Mouse (Mus musculus): ENCODE measurements around the gene Mfsd6l. TPM values are rescaled to one million over a fixed set of nuclear protein-coding genes. Genes with fewer than 3 reads are reported as not detected.

Gene Mfsd6l
- 5.8 and 6.3 TPM in 2 replicates for polyA plus RNA-seq (2015; fragmentation: Nextera tagmentation; extraction: Ambion mirVana)

GRCm38 (mm10) chr11:68555918-68556584 lies at the start of gene Mfsd6l:
Gene Mfsd6l (plus strand): TSS chr11:68556186.
- WGBS: 10% methylated on average over 37 of the region's 37 CpGs
- ATAC-seq (peak; percentile 90), DNase-seq (ENCODE audit: low spot score) (peak; percentile 89)
- peak within 1 kb of the TSS; percentile 36 for H3K9ac ChIP-seq (replicated peaks; ENCODE audit: low read depth)
- H3K4me2 ChIP-seq (replicated peaks; ENCODE audit: low read depth, low read length): peak within 1 kb of the TSS; percentile 56
- no peaks in the 10 kb centered on the region for H3K4me1 ChIP-seq (ENCODE audit: insufficient read depth, low read depth, low read length)
- H3K27ac ChIP-seq (ENCODE audit: low read length): peak within 1 kb of the TSS; percentile 54; the same call in 1 of the 2 replicates
- H3K9me3 ChIP-seq (ENCODE audit: low read length): no peaks in the 10 kb centered on the region
- H3K36me3 ChIP-seq (ENCODE audit: insufficient read depth, low read length): no peaks in the 10 kb centered on the region
- H3K27me3 ChIP-seq (replicated peaks; ENCODE audit: insufficient read depth, low read length): no peaks in the 10 kb centered on the region
- TF ChIP-seq EP300 (IDR thresholded peaks at IDR 0.05) (no peak), CTCF (IDR thresholded peaks at IDR 0.05) (peak; percentile 82)
- peak within 1 kb of the TSS; percentile 39 for H3K4me3 ChIP-seq (ENCODE audit: low read depth, low read length)

- no peak overlapping the region for H3K27ac ChIP-seq (ENCODE audit: low read length)
- TF ChIP-seq CTCF (IDR thresholded peaks at IDR 0.05) (no peak), EP300 (IDR thresholded peaks at IDR 0.05) (no peak)
- H3K27me3 ChIP-seq (replicated peaks; ENCODE audit: insufficient read depth, low read length): no peaks in the 10 kb centered on the region
- no peak overlapping the region for H3K4me2 ChIP-seq (replicated peaks; ENCODE audit: low read depth, low read length)
- H3K4me1 ChIP-seq (ENCODE audit: insufficient read depth, low read depth, low read length): no peaks in the 10 kb centered on the region
- 79% methylated on average over 7 of the region's 7 CpGs for WGBS
- no peaks in the 10 kb centered on the region for H3K36me3 ChIP-seq (ENCODE audit: insufficient read depth, low read length)
- no peak overlapping the region for H3K4me3 ChIP-seq (ENCODE audit: low read depth, low read length)
- no peak for ATAC-seq
- DNase-seq (ENCODE audit: low spot score): no peak
- H3K9me3 ChIP-seq (ENCODE audit: low read length): no peaks in the 10 kb centered on the region
- no peak overlapping the region for H3K9ac ChIP-seq (replicated peaks; ENCODE audit: low read depth)
Measured at GRCm38 (mm10) chr11:68507246-68507645, 48.7 kb upstream of the Mfsd6l start.

GRCm38 (mm10) chr11:68508619-68509018 lies 47.4 kb upstream of the Mfsd6l start:
- Histone ChIP-seq H3K4me2 (replicated peaks; ENCODE audit: low read depth, low read length) (no peak overlapping the region), H3K4me3 (ENCODE audit: low read depth, low read length) (no peak overlapping the region), H3K9ac (replicated peaks; ENCODE audit: low read depth) (no peak overlapping the region), H3K27ac (ENCODE audit: low read length) (no peak overlapping the region), H3K27me3 (replicated peaks; ENCODE audit: insufficient read depth, low read length) (no peaks in the 10 kb centered on the region), H3K36me3 (ENCODE audit: insufficient read depth, low read length) (no peaks in the 10 kb centered on the region), H3K9me3 (ENCODE audit: low read length) (no peaks in the 10 kb centered on the region), H3K4me1 (ENCODE audit: insufficient read depth, low read depth, low read length) (no peaks in the 10 kb centered on the region)
- no peak for TF ChIP-seq CTCF (IDR thresholded peaks at IDR 0.05)
- TF ChIP-seq EP300 (IDR thresholded peaks at IDR 0.05): no peak
- ATAC-seq (no peak), DNase-seq (ENCODE audit: low spot score) (no peak)
- WGBS: 69% methylated on average over 5 of the region's 5 CpGs

GRCm38 (mm10) chr11:68509194-68509593 lies 46.8 kb upstream of the Mfsd6l start:
- Histone ChIP-seq H3K36me3 (ENCODE audit: insufficient read depth, low read length) (no peaks in the 10 kb centered on the region), H3K4me3 (ENCODE audit: low read depth, low read length) (no peak overlapping the region), H3K9me3 (ENCODE audit: low read length) (no peaks in the 10 kb centered on the region), H3K9ac (replicated peaks; ENCODE audit: low read depth) (no peak overlapping the region), H3K27ac (ENCODE audit: low read length) (no peak overlapping the region), H3K4me2 (replicated peaks; ENCODE audit: low read depth, low read length) (no peak overlapping the region), H3K27me3 (replicated peaks; ENCODE audit: insufficient read depth, low read length) (no peaks in the 10 kb centered on the region), H3K4me1 (ENCODE audit: insufficient read depth, low read depth, low read length) (no peaks in the 10 kb centered on the region)
- TF ChIP-seq CTCF (IDR thresholded peaks at IDR 0.05) (no peak), EP300 (IDR thresholded peaks at IDR 0.05) (no peak)
- ATAC-seq: no peak
- 58% methylated on average over 2 of the region's 2 CpGs for WGBS
- no peak for DNase-seq (ENCODE audit: low spot score)

GRCm38 (mm10) chr11:68513969-68514368 lies 42.0 kb upstream of the Mfsd6l start:
- TF ChIP-seq EP300 (IDR thresholded peaks at IDR 0.05) (no peak), CTCF (IDR thresholded peaks at IDR 0.05) (no peak)
- DNase-seq (ENCODE audit: low spot score): peak; percentile 51
- Histone ChIP-seq H3K36me3 (ENCODE audit: insufficient read depth, low read length) (no peaks in the 10 kb centered on the region), H3K27ac (ENCODE audit: low read length) (no peak overlapping the region), H3K27me3 (replicated peaks; ENCODE audit: insufficient read depth, low read length) (no peaks in the 10 kb centered on the region), H3K4me1 (ENCODE audit: insufficient read depth, low read depth, low read length) (no peaks in the 10 kb centered on the region), H3K9ac (replicated peaks; ENCODE audit: low read depth) (no peak overlapping the region), H3K4me2 (replicated peaks; ENCODE audit: low read depth, low read length) (no peak overlapping the region), H3K4me3 (ENCODE audit: low read depth, low read length) (no peak overlapping the region), H3K9me3 (ENCODE audit: low read length) (no peaks in the 10 kb centered on the region)
- WGBS: 45% methylated on average over 3 of the region's 3 CpGs
- no peak for ATAC-seq

GRCm38 (mm10) chr11:68519362-68519761 lies 36.6 kb upstream of the Mfsd6l start:
- no peak overlapping the region for H3K27ac ChIP-seq (ENCODE audit: low read length)
- no peak for ATAC-seq
- 92% methylated on average over 4 of the region's 4 CpGs for whole genome bisulfite sequencing

More at GRCm38 (mm10) chr11:68519362-68519761, 36.6 kb upstream of the Mfsd6l start:
- Histone ChIP-seq H3K9ac (replicated peaks; ENCODE audit: low read depth) (no peak overlapping the region), H3K9me3 (ENCODE audit: low read length) (no peaks in the 10 kb centered on the region), H3K4me2 (replicated peaks; ENCODE audit: low read depth, low read length) (no peak overlapping the region), H3K27me3 (replicated peaks; ENCODE audit: insufficient read depth, low read length) (no peaks in the 10 kb centered on the region), H3K4me3 (ENCODE audit: low read depth, low read length) (no peak overlapping the region), H3K36me3 (ENCODE audit: insufficient read depth, low read length) (no peaks in the 10 kb centered on the region), H3K4me1 (ENCODE audit: insufficient read depth, low read depth, low read length) (no peaks in the 10 kb centered on the region)
- DNase-seq (ENCODE audit: low spot score): no peak
- no peak for TF ChIP-seq EP300 (IDR thresholded peaks at IDR 0.05)
- TF ChIP-seq CTCF (IDR thresholded peaks at IDR 0.05): no peak
